Mouse (Mus musculus) liver, embryonic 13.5 days (tissue): Measurements from ENCODE around the gene Gm5475. TPM values are rescaled to one million over a fixed set of nuclear protein-coding genes. Genes with fewer than 3 reads are reported as not detected.

Experiments used
- ATAC-seq: fragments of 200-750 bp; cut with Nextera tagmentation; 2 replicates; pipeline ENCODE4 v1.8.0; 2017; ENCODE audit warnings: low read depth, mild to moderate bottlenecking, moderate number of reproducible peaks, moderate library complexity
- DNase-seq: peaks from one replicate; pipeline ENCODE4 v3.0.0; 2022
- H3K27ac ChIP-seq: fragments of 300-500 bp; sonication (generic); 2 replicates; pipeline ENCODE4 v1.5.1; 2015; ENCODE audit warnings: moderate library complexity, mild to moderate bottlenecking, inconsistent platforms
- H3K27me3 ChIP-seq: fragments of 300-500 bp; sonication (generic); 2 replicates; pipeline ENCODE4 v1.6.1; 2015; ENCODE audit warnings: mild to moderate bottlenecking, inconsistent platforms
- H3K36me3 ChIP-seq: fragments of 300-500 bp; sonication (generic); 2 replicates; pipeline ENCODE4 v1.6.1; 2015; ENCODE audit warnings: mild to moderate bottlenecking, inconsistent platforms
- H3K4me1 ChIP-seq: fragments of 300-500 bp; sonication (generic); replicated peaks from 2 replicates; pipeline ENCODE4 v1.6.1; 2015; ENCODE audit warnings: inconsistent platforms
- H3K4me2 ChIP-seq: fragments of 300-500 bp; sonication (generic); 2 replicates; pipeline ENCODE4 v1.6.1; 2015; ENCODE audit warnings: inconsistent platforms, mild to moderate bottlenecking, moderate library complexity
- H3K4me3 ChIP-seq: fragments of 300-500 bp; sonication (generic); replicated peaks from 2 replicates; pipeline ENCODE4 v1.5.1; 2015; ENCODE audit warnings: mild to moderate bottlenecking, inconsistent platforms
- H3K9ac ChIP-seq: fragments of 300-500 bp; sonication (generic); 2 replicates; pipeline ENCODE4 v1.6.1; 2015; ENCODE audit warnings: mild to moderate bottlenecking, inconsistent platforms
- H3K9me3 ChIP-seq: fragments of 300-500 bp; sonication (generic); replicated peaks from 2 replicates; pipeline ENCODE4 v1.6.1; 2016; ENCODE audit warnings: inconsistent platforms
- WGBS: fragments of 180-500 bp; shearing (Covaris S2); methylation state at CpG from one replicate; pipeline ENCODE4 v1.1.7; 2015; ENCODE audit not compliant: insufficient replicate concordance; 5-methylcytosine and 5-hydroxymethylcytosine counted together
- polyA plus RNA-seq: library from polyadenylated mRNA; unstranded; fragments of >200 nt; fragmentation: Nextera tagmentation; extraction: Ambion mirVana; gene quantifications from 2 replicates; pipeline ENCODE4 v1.2.1, GENCODE M21; 2015

The Gm5475 gene
- polyA plus RNA-seq, 1 experiment from 2014 or later: not detected

GRCm38 (mm10) chr15:100393016-100393415, 28.9 kb upstream of the Gm5475 start:
- Histone ChIP-seq H3K27me3 (no peaks in the 10 kb centered on the region), H3K9ac (no peak overlapping the region), H3K4me2 (no peak overlapping the region), H3K27ac (peak overlapping the region; percentile 87), H3K4me3 (no peak overlapping the region), H3K4me1 (peaks cover 61% of the 10 kb centered on the region), H3K36me3 (peaks cover 84% of the 10 kb centered on the region), H3K9me3 (no peaks in the 10 kb centered on the region)
- ATAC-seq (no peak), DNase-seq (no peak)
- 87% methylated on average over 11 of the region's 11 CpGs for WGBS

GRCm38 (mm10) chr15:100395561-100395960, 26.4 kb upstream of the Gm5475 start:
- Histone ChIP-seq H3K27me3 (no peaks in the 10 kb centered on the region), H3K4me3 (no peak overlapping the region), H3K4me1 (peaks cover 40% of the 10 kb centered on the region), H3K9me3 (no peaks in the 10 kb centered on the region), H3K4me2 (no peak overlapping the region), H3K36me3 (peaks cover 93% of the 10 kb centered on the region), H3K9ac (no peak overlapping the region), H3K27ac (peak overlapping the region; percentile 7; the same call in 1 of the 2 replicates)
- 93% methylated on average over 3 of the region's 3 CpGs for WGBS
- ATAC-seq (no peak), DNase-seq (no peak)

DNA sequence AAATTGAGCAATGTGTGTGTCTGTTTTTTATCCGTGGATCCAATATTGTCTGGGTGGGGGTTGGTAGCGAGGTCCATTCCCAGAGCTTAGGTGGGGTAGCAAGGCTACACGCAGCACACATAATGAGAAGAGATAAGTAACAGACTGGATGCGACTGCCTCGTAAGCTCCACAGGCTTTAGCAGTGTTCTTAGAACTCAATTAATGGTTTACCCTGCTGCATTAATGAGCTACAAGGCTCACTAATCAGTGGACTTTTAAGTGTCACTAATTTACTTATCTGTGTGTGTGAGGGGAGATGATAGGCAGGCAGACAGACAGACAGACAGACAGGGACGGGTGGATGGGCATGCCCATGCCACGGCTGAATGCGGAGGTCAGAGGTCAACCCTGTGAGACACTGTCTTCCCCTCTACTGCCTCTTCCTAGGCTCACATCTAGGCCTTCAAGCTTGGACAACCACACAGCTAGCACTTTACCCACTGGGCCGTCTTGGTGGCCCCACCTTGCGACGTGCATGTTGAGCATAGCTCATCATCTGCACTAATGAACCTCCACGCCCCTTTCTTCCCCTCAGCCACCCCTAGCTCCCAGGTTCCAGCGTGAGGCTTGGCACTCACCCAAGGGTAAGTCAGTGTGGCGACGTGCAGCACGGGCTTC, 21.2 kb upstream of the Gm5475 start:
- Histone ChIP-seq H3K9me3 (no peaks in the 10 kb centered on the region), H3K4me1 (peaks cover 34% of the 10 kb centered on the region), H3K4me2 (no peak overlapping the region), H3K4me3 (no peak overlapping the region), H3K9ac (no peak overlapping the region), H3K27ac (0 out of 2 replicates have a peak overlapping the region, but pooled peaks have one; percentile 41), H3K36me3 (peaks cover 100% of the 10 kb centered on the region), H3K27me3 (no peaks in the 10 kb centered on the region)
- ATAC-seq (no peak), DNase-seq (no peak)
- whole genome bisulfite sequencing: 76% methylated on average over 16 of the region's 16 CpGs

GRCm38 (mm10) chr15:100401811-100402210, 20.1 kb upstream of the Gm5475 start:
- DNase-seq (no peak), ATAC-seq (no peak)
- Histone ChIP-seq H3K27ac (peak overlapping the region; percentile 41; the same call in 1 of the 2 replicates), H3K9ac (no peak overlapping the region), H3K9me3 (no peaks in the 10 kb centered on the region), H3K4me1 (peaks cover 41% of the 10 kb centered on the region), H3K4me2 (no peak overlapping the region), H3K36me3 (peaks cover 99% of the 10 kb centered on the region), H3K27me3 (no peaks in the 10 kb centered on the region), H3K4me3 (no peak overlapping the region)
- 81% methylated on average over 4 of the region's 4 CpGs for WGBS

GRCm38 (mm10) chr15:100402347-100402746, 19.6 kb upstream of the Gm5475 start:
- H3K9me3 ChIP-seq: no peaks in the 10 kb centered on the region
- DNase-seq: no peak
- peak overlapping the region; percentile 41 for H3K27ac ChIP-seq
- no peak for ATAC-seq
- H3K4me1 ChIP-seq: peaks cover 44% of the 10 kb centered on the region
- peaks cover 99% of the 10 kb centered on the region for H3K36me3 ChIP-seq
- WGBS: 73% methylated on average over 14 of the region's 14 CpGs
- no peak overlapping the region for H3K4me2 ChIP-seq
- H3K9ac ChIP-seq: no peak overlapping the region
- no peaks in the 10 kb centered on the region for H3K27me3 ChIP-seq
- H3K4me3 ChIP-seq: no peak overlapping the region

- no peak overlapping the region for H3K4me3 ChIP-seq
- WGBS: 85% methylated on average over 4 of the region's 4 CpGs
- H3K4me2 ChIP-seq: peak overlapping the region; percentile 15; the same call in 1 of the 2 replicates
- H3K36me3 ChIP-seq: peaks cover 99% of the 10 kb centered on the region
- no peaks in the 10 kb centered on the region for H3K27me3 ChIP-seq
- H3K9me3 ChIP-seq: no peaks in the 10 kb centered on the region
- DNase-seq (no peak), ATAC-seq (no peak)
- H3K4me1 ChIP-seq: peaks cover 49% of the 10 kb centered on the region
- no peak overlapping the region for H3K9ac ChIP-seq
- no peak overlapping the region; the same call in 1 of the 2 replicates for H3K27ac ChIP-seq
Measured at GRCm38 (mm10) chr15:100402798-100403197, 19.1 kb upstream of the Gm5475 start.

DNA sequence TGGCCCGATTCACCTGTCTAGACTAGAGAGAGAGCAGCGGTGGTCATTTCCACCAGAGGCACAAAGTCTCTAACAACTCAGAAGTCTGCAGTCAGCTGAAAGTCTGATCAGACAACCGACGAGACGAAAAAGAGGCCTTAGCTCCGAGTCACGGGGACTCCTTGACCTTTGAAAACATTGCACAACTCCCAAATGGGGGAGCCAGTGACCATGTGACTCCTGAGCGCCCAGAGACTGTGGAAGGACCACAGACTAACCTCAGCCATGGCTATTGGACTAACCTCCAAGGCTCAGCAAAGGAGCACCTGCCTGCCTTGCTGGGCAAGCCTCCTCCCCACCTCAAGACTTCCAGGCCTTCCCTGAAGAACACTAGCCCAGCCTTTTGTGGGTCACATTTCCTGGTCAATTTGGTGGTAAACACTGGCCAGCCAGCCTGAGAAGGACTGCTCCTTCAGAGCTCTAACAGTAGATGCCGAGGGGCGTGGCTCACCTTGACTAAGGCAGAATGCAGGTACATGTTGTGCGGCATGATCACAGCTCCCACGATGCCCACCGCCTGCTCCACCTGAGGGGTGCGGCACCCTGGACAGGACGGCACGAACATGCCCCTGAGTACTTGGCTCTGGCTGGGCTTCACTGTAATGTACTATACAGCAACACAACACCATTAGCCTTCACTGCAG, 18.5 kb upstream of the Gm5475 start:
- Histone ChIP-seq H3K27ac (0 out of 2 replicates have a peak overlapping the region, but pooled peaks have one; percentile 3), H3K36me3 (peaks cover 99% of the 10 kb centered on the region), H3K4me2 (peak overlapping the region; percentile 15; the same call in 1 of the 2 replicates), H3K27me3 (no peaks in the 10 kb centered on the region), H3K4me1 (peaks cover 56% of the 10 kb centered on the region), H3K9me3 (no peaks in the 10 kb centered on the region), H3K9ac (no peak overlapping the region), H3K4me3 (no peak overlapping the region)
- 87% methylated on average over 16 of the region's 16 CpGs for WGBS
- ATAC-seq: no peak
- DNase-seq: no peak

DNA sequence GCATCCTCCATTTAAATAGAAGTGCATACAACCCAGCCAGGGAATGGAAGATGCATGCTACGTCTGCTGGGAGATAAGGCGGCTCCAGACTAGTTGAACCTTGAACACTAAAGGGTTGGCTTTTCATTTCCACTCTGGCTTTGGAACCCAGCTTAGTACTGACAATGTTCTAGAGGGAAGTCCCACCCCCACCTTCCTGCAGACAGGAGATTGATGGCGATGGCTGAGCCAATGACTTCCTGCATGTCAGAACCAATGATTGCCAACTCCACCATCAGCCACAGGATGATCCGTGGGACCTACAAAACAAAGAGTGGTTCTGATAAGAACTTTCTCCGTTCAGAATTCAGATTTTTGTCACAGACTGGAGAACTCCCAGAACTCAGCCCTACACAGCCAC, 15.9 kb upstream of the Gm5475 start:
- ATAC-seq (no peak), DNase-seq (no peak)
- no peaks in the 10 kb centered on the region for H3K27me3 ChIP-seq
- WGBS: 47% methylated on average over 5 of the region's 5 CpGs
- H3K27ac ChIP-seq: peak overlapping the region; percentile 25; the same call in 1 of the 2 replicates
- no peak overlapping the region for H3K4me2 ChIP-seq
- H3K4me3 ChIP-seq: no peak overlapping the region
- peaks cover 97% of the 10 kb centered on the region for H3K36me3 ChIP-seq
- H3K9ac ChIP-seq: no peak overlapping the region
- H3K4me1 ChIP-seq: peaks cover 67% of the 10 kb centered on the region
- H3K9me3 ChIP-seq: no peaks in the 10 kb centered on the region

DNA sequence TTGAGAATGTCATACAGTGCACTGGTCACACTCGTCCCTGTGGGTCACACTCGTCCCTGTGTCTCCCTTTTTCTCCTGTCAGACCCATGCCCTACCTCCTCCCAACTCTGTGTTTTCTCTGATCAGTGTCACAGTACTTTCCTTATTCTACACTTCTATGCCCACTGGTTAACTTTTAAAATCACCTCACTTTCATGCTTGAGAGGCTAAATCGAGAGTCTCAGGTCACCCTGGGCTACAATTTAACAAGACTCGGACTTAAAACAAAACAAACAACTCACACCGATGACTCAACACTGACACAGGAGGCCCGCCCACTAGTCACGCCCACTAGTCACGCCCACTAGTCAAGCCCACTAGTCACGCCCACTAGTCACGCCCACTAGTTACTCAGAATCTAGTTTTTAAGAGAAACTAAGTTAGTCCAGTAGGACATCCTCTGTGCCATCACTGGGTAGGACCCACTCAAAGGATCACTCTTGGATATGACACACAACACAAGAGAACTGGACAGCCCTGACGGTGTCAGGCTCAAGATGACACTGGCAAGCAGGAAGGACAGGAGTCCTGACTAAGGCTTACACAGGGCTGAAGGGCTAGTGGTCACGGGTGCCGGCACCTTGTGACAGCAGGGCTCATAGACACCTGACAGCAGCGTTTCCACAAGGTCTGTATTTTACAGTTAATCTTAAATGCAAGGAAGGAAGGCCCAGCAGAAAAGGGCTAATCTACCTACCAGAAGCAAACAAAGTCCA, 10.9 kb upstream of the Gm5475 start:
- H3K4me2 ChIP-seq: peak overlapping the region; percentile 64
- no peak for DNase-seq
- peaks cover 80% of the 10 kb centered on the region for H3K36me3 ChIP-seq
- ATAC-seq: peak; percentile 79
- no peaks in the 10 kb centered on the region for H3K9me3 ChIP-seq
- H3K27ac ChIP-seq: peak overlapping the region; percentile 90
- WGBS: 35% methylated on average over 14 of the region's 14 CpGs
- peak overlapping the region; percentile 61 for H3K9ac ChIP-seq
- peak overlapping the region; percentile 19; the same call in 1 of the 2 replicates for H3K4me3 ChIP-seq
- H3K27me3 ChIP-seq: no peaks in the 10 kb centered on the region
- peaks cover 83% of the 10 kb centered on the region for H3K4me1 ChIP-seq

DNA sequence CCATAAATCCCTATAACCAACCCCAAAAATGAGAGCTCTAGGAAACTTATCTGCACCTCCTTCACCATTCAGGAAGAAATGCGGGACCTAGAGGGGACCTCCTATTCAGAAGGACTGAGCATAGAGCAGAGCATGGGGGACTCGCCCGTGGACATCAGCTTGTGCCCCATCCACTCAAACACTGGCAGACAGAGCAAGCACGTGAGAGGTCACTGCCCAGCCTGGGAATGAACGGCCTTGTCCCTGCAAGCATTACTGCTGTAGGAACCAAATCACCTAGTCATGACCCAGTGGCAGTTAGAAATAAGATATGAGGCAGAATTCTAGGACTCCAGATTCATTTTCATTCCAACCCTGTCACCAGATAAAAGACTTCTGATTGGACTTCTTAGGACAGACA, 10.2 kb upstream of the Gm5475 start:
- peak overlapping the region; percentile 90 for H3K27ac ChIP-seq
- WGBS: 75% methylated on average over 5 of the region's 5 CpGs
- H3K4me3 ChIP-seq: no peak overlapping the region
- H3K9me3 ChIP-seq: no peaks in the 10 kb centered on the region
- H3K4me1 ChIP-seq: peaks cover 85% of the 10 kb centered on the region
- ATAC-seq (no peak), DNase-seq (no peak)
- H3K4me2 ChIP-seq: peak overlapping the region; percentile 64; the same call in 1 of the 2 replicates
- H3K9ac ChIP-seq: 0 out of 2 replicates have a peak overlapping the region, but pooled peaks have one; percentile 20
- no peaks in the 10 kb centered on the region for H3K27me3 ChIP-seq
- peaks cover 78% of the 10 kb centered on the region for H3K36me3 ChIP-seq

DNA sequence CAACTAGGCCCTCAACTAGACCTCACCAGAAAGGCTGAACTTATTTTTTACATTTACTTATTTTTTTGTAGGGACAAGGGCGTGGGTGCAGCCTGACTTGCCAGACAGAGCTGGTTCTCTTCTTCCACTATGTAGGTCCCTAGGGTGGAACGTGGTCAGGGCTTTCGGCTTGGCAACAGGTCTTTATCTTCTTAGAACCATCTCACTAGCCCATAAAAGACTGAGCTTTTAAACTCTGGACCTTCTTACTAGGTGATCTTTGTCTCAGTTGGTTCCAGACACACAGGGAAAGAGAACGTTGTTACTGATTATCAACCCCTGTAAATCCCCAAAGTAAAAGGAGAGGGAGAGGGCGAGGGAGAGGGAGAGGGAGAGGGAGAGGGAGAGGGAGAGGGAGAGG, 8.6 kb upstream of the Gm5475 start:
- H3K27ac ChIP-seq: peak overlapping the region; percentile 90
- peak overlapping the region; percentile 17 for H3K9ac ChIP-seq

More for the DNA sequence above, 8.6 kb upstream of the Gm5475 start:
- Histone ChIP-seq H3K27me3 (no peaks in the 10 kb centered on the region), H3K4me1 (peaks cover 88% of the 10 kb centered on the region), H3K9me3 (no peaks in the 10 kb centered on the region), H3K4me2 (no peak overlapping the region), H3K36me3 (peaks cover 77% of the 10 kb centered on the region), H3K4me3 (no peak overlapping the region)
- DNase-seq: no peak
- no peak for ATAC-seq
- WGBS: 35% methylated on average over 4 of the region's 5 CpGs
